Mouse (Mus musculus): Measurements from ENCODE around the gene Abcb11. TPM values are rescaled to one million over a fixed set of nuclear protein-coding genes. Genes with fewer than 3 reads are reported as not detected.

Abcb11 gene
- polyA plus RNA-seq, 1 experiment, result not detected

DNA sequence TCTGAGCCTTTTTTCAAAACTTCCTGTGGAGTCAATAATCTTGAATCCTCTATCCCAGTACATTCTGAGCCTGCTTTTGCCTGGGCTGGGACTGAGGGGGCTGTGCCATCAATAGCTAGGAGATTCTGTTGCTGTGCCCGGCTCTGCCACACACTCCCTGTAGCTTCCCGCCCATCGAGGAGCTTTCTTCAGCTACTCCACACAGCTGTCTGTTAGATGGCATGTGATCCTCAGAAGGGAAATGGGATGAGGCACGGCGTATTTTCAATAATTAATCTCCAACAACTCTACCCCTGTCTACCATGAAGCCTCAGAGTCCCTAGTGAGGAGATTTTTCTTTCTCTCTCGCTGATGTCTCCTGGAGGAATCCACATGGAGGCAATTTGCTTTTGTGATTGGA lies 113.8 kb downstream of the Abcb11 start:
- Histone ChIP-seq H3ac (ENCODE audit: control insufficient read depth, insufficient read length) (no peak overlapping the region), H3K79me2 (ENCODE audit: control insufficient read depth, insufficient read depth) (no peaks in the 10 kb centered on the region), H3K4me3 (no peak overlapping the region), H3K36me3 (ENCODE audit: control insufficient read depth, insufficient read depth) (no peaks in the 10 kb centered on the region), H3K27me3 (ENCODE audit: control insufficient read depth, insufficient read depth, insufficient read length) (no peaks in the 10 kb centered on the region), H3K4me2 (ENCODE audit: low read depth) (no peak overlapping the region)
- no peak for TF ChIP-seq MAX (IDR thresholded peaks at IDR 0.05; ENCODE audit: low read depth)
- no peak for TF ChIP-seq USF1 (IDR thresholded peaks at IDR 0.05; ENCODE audit: low read depth)
- no peak for TF ChIP-seq REST (IDR thresholded peaks at IDR 0.05; ENCODE audit: insufficient read depth, insufficient read length)
- TF ChIP-seq POLR2A (IDR thresholded peaks at IDR 0.05; ENCODE audit: insufficient read length, low read depth), result no peak
- TF ChIP-seq TCF12 (IDR thresholded peaks at IDR 0.05; ENCODE audit: insufficient read depth, poor library complexity, severe bottlenecking), result no peak
- TF ChIP-seq MYOG (IDR thresholded peaks at IDR 0.05; ENCODE audit: control insufficient read depth in 1 of 3, insufficient read depth in 1 of 3, insufficient read length in 2 of 3, low read depth in 2 of 3), result no peak
- no peak for TF ChIP-seq MYOD1 (IDR thresholded peaks at IDR 0.05; ENCODE audit: control insufficient read depth in 1 of 3, insufficient read length in 2 of 3, low read depth in 2 of 3)
- TF ChIP-seq SRF (IDR thresholded peaks at IDR 0.05; ENCODE audit: control insufficient read depth, insufficient read length, low read depth), result no peak
- no peak for TF ChIP-seq TCF3 (IDR thresholded peaks at IDR 0.05; ENCODE audit: insufficient read length, low read depth)
- TF ChIP-seq CEBPB (IDR thresholded peaks at IDR 0.05; ENCODE audit: insufficient read depth, poor library complexity, severe bottlenecking), result no peak
- no peak for TF ChIP-seq E2F4 (IDR thresholded peaks at IDR 0.05; ENCODE audit: insufficient read depth)
- no peak for TF ChIP-seq POLR2AphosphoS2 (IDR thresholded peaks at IDR 0.05; ENCODE audit: insufficient read length, low read depth)

DNA sequence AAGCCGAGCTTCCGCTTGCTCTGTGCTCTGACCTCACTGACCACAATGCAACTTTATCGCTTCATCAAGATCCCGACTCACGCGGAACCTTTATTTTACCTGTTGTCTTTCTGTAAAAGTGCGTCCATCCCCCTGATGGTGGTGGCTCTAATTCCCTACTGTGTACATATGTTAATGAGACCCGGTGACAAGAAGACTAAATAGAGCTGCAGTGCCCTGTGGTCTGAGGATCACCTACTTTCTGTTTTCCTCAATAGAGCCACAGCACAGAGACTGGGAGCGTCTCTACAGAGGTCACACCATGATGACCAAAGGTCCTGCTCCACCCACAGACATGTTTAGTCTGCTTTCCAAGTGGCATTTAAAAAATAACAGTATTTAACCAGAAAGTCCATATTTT lies 115.5 kb downstream of the Abcb11 start:
- Histone ChIP-seq H3K79me2 (ENCODE audit: control insufficient read depth, insufficient read depth) (no peaks in the 10 kb centered on the region), H3K27me3 (ENCODE audit: control insufficient read depth, insufficient read depth, insufficient read length) (peaks cover 4% of the 10 kb centered on the region), H3K36me3 (ENCODE audit: control insufficient read depth, insufficient read depth) (no peaks in the 10 kb centered on the region), H3ac (ENCODE audit: control insufficient read depth, insufficient read length) (no peak overlapping the region), H3K4me2 (ENCODE audit: low read depth) (no peak overlapping the region), H3K4me3 (no peak overlapping the region)
- TF ChIP-seq TCF3 (IDR thresholded peaks at IDR 0.05; ENCODE audit: insufficient read length, low read depth) (no peak), SRF (IDR thresholded peaks at IDR 0.05; ENCODE audit: control insufficient read depth, insufficient read length, low read depth) (no peak), MAX (IDR thresholded peaks at IDR 0.05; ENCODE audit: low read depth) (no peak), REST (IDR thresholded peaks at IDR 0.05; ENCODE audit: insufficient read depth, insufficient read length) (no peak), POLR2A (IDR thresholded peaks at IDR 0.05; ENCODE audit: insufficient read length, low read depth) (no peak), TCF12 (IDR thresholded peaks at IDR 0.05; ENCODE audit: insufficient read depth, poor library complexity, severe bottlenecking) (no peak), POLR2AphosphoS2 (IDR thresholded peaks at IDR 0.05; ENCODE audit: insufficient read length, low read depth) (no peak), USF1 (IDR thresholded peaks at IDR 0.05; ENCODE audit: low read depth) (no peak), MYOD1 (IDR thresholded peaks at IDR 0.05; ENCODE audit: control insufficient read depth in 1 of 3, insufficient read length in 2 of 3, low read depth in 2 of 3) (no peak), CEBPB (IDR thresholded peaks at IDR 0.05; ENCODE audit: insufficient read depth, poor library complexity, severe bottlenecking) (no peak), E2F4 (IDR thresholded peaks at IDR 0.05; ENCODE audit: insufficient read depth) (no peak), MYOG (IDR thresholded peaks at IDR 0.05; ENCODE audit: control insufficient read depth in 1 of 3, insufficient read depth in 1 of 3, insufficient read length in 2 of 3, low read depth in 2 of 3) (no peak)

DNA sequence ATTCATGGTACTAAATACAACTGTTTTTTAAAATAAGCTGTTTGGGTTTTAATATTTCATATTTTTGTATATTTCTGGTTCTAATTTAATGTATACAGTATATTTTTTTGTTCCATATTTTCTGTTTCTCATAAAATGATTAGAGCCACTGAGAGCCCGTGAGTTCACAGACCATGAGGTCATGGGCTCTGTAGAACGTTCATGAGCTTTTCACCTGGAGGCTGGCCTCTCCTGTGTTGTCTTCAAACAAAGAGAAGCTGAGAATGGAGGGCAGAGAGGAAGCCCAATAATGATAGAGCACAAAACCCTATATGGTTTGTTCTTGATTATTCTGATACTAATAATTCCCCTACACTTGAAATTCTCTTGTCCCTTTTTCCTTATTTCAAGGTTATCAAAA lies 117.7 kb downstream of the Abcb11 start:
- Histone ChIP-seq H3ac (ENCODE audit: control insufficient read depth, insufficient read length) (no peak overlapping the region), H3K4me3 (no peak overlapping the region), H3K79me2 (ENCODE audit: control insufficient read depth, insufficient read depth) (no peaks in the 10 kb centered on the region), H3K27me3 (ENCODE audit: control insufficient read depth, insufficient read depth, insufficient read length) (peaks cover 4% of the 10 kb centered on the region), H3K36me3 (ENCODE audit: control insufficient read depth, insufficient read depth) (no peaks in the 10 kb centered on the region), H3K4me2 (ENCODE audit: low read depth) (no peak overlapping the region)
- no peak for TF ChIP-seq MAX (IDR thresholded peaks at IDR 0.05; ENCODE audit: low read depth)

DNA sequence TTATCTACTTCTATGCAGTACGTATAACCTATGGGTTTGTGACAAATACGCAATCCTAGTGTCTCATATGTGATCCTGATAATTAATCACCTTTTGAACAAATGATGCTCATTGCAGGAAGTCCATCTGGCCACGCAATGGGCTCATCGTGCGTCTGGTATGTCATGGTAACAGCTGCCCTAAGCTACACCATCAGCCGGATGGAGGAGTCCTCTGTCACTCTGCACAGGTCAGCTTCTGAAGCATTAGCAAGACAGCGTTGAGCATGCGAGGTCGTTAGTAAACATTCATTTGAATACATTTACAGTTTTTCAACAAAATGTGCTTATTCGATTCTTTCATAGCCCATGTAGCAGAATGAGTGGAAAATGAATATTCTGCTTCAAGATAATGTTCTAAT lies 119.6 kb downstream of the Abcb11 start:
- no peak overlapping the region for H3K4me3 ChIP-seq
- TF ChIP-seq MYOD1 (IDR thresholded peaks at IDR 0.05; ENCODE audit: control insufficient read depth in 1 of 3, insufficient read length in 2 of 3, low read depth in 2 of 3), result no peak
- TF ChIP-seq MAX (IDR thresholded peaks at IDR 0.05; ENCODE audit: low read depth), result no peak
- no peak for TF ChIP-seq POLR2A (IDR thresholded peaks at IDR 0.05; ENCODE audit: insufficient read length, low read depth)
- TF ChIP-seq TCF12 (IDR thresholded peaks at IDR 0.05; ENCODE audit: insufficient read depth, poor library complexity, severe bottlenecking), result no peak
- H3K27me3 ChIP-seq (ENCODE audit: control insufficient read depth, insufficient read depth, insufficient read length), result peaks cover 4% of the 10 kb centered on the region

DNA sequence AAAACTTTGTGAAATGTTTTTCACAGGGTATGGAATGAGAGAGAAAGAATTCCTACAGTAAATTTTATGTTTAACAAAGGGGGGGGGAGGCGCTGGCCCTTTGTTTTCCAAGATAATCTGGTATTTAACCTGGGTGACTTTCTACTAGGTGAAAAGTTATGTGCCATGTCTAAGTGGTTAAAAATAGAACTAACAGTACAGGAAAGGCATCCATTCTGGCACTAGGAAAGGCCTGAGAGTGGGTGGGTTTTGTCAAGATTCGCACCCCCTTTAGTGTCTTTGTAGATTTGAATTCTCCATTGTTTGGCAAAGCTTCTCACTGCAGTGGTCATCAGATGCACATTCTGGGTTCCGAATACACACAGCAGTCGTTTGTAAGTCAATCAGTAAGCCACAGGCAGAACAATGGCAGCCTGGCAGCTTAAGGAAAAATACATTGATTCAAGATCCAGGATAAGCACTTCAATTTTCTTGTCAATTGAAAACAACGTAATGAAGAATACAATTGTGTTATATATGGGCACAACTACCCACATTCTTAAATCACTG lies 120.5 kb downstream of the Abcb11 start:
- Histone ChIP-seq H3ac (ENCODE audit: control insufficient read depth, insufficient read length) (no peak overlapping the region), H3K27me3 (ENCODE audit: control insufficient read depth, insufficient read depth, insufficient read length) (peaks cover 4% of the 10 kb centered on the region), H3K79me2 (ENCODE audit: control insufficient read depth, insufficient read depth) (no peaks in the 10 kb centered on the region), H3K4me2 (ENCODE audit: low read depth) (no peak overlapping the region), H3K36me3 (ENCODE audit: control insufficient read depth, insufficient read depth) (no peaks in the 10 kb centered on the region), H3K4me3 (no peak overlapping the region)
- TF ChIP-seq MAX (IDR thresholded peaks at IDR 0.05; ENCODE audit: low read depth), result no peak
- no peak for TF ChIP-seq REST (IDR thresholded peaks at IDR 0.05; ENCODE audit: insufficient read depth, insufficient read length)
- no peak for TF ChIP-seq POLR2AphosphoS2 (IDR thresholded peaks at IDR 0.05; ENCODE audit: insufficient read length, low read depth)
- no peak for TF ChIP-seq E2F4 (IDR thresholded peaks at IDR 0.05; ENCODE audit: insufficient read depth)
- no peak for TF ChIP-seq SRF (IDR thresholded peaks at IDR 0.05; ENCODE audit: control insufficient read depth, insufficient read length, low read depth)
- no peak for TF ChIP-seq CEBPB (IDR thresholded peaks at IDR 0.05; ENCODE audit: insufficient read depth, poor library complexity, severe bottlenecking)
- no peak for TF ChIP-seq POLR2A (IDR thresholded peaks at IDR 0.05; ENCODE audit: insufficient read length, low read depth)
- TF ChIP-seq TCF3 (IDR thresholded peaks at IDR 0.05; ENCODE audit: insufficient read length, low read depth), result no peak
- no peak for TF ChIP-seq TCF12 (IDR thresholded peaks at IDR 0.05; ENCODE audit: insufficient read depth, poor library complexity, severe bottlenecking)
- no peak for TF ChIP-seq MYOD1 (IDR thresholded peaks at IDR 0.05; ENCODE audit: control insufficient read depth in 1 of 3, insufficient read length in 2 of 3, low read depth in 2 of 3)
- no peak for TF ChIP-seq MYOG (IDR thresholded peaks at IDR 0.05; ENCODE audit: control insufficient read depth in 1 of 3, insufficient read depth in 1 of 3, insufficient read length in 2 of 3, low read depth in 2 of 3)
- TF ChIP-seq USF1 (IDR thresholded peaks at IDR 0.05; ENCODE audit: low read depth), result no peak

More for the DNA sequence above, 119.6 kb downstream of the Abcb11 start:
- Histone ChIP-seq H3K36me3 (ENCODE audit: control insufficient read depth, insufficient read depth) (no peaks in the 10 kb centered on the region), H3K4me2 (ENCODE audit: low read depth) (no peak overlapping the region), H3K79me2 (ENCODE audit: control insufficient read depth, insufficient read depth) (no peaks in the 10 kb centered on the region), H3ac (ENCODE audit: control insufficient read depth, insufficient read length) (no peak overlapping the region)
